Mouse (Mus musculus) liver, embryonic 14.5 days (tissue): ENCODE data around the gene Ankrd11. TPM values are rescaled to one million over a fixed set of nuclear protein-coding genes. Genes with fewer than 3 reads are reported as not detected.
"Not testable (repeated sequence)": the region's sequence is repeated elsewhere in the genome, so short reads cannot be mapped to it uniquely, and the experiment has no call there.

ENCODE experiments used
- ATAC-seq: fragments of 200-750 bp; cut with Nextera tagmentation; 2 replicates; pipeline ENCODE4 v1.8.0; 2017; ENCODE audit warnings: moderate number of reproducible peaks, mild to moderate bottlenecking, moderate library complexity; ENCODE audit not compliant: insufficient read depth
- DNase-seq, 3 experiments: peaks; one replicate each; pipeline ENCODE4 v3.0.0-alpha.2; 2012 to 2013; ENCODE audit warnings: low read depth in 3 of 3, low spot score in 3 of 3
- H3K27ac ChIP-seq: fragments of 300-500 bp; sonication (generic); 2 replicates; pipeline ENCODE4 v1.5.1; 2014; ENCODE audit warnings: moderate library complexity, mild to moderate bottlenecking, control low read depth, inconsistent platforms
- H3K27me3 ChIP-seq: fragments of 300-500 bp; sonication (generic); 2 replicates; pipeline ENCODE4 v1.6.1; 2014; ENCODE audit warnings: mild to moderate bottlenecking, low read length, moderate library complexity; ENCODE audit not compliant: control insufficient read depth, insufficient read depth
- H3K36me3 ChIP-seq: fragments of 300-500 bp; sonication (generic); replicated peaks from 2 replicates; pipeline ENCODE4 v1.6.1; 2014; ENCODE audit warnings: low read depth; ENCODE audit not compliant: control insufficient read depth, insufficient read depth
- H3K4me1 ChIP-seq, 2 experiments: fragments of 200-500 bp in 1 of 2; fragments of 300-500 bp in 1 of 2; sonication (generic) in 1 of 2; replicated peaks; 2 replicates each; pipeline ENCODE4 v1.6.1; 2012 to 2014; ENCODE audit warnings: antibody characterized with exemption in 1 of 2, inconsistent platforms in 1 of 2, low read length in 1 of 2; ENCODE audit not compliant: control insufficient read depth in 2 of 2, insufficient read depth in 2 of 2
- H3K4me2 ChIP-seq: fragments of 300-500 bp; sonication (generic); 2 replicates; pipeline ENCODE4 v1.6.1; 2014; ENCODE audit warnings: low read depth, mild to moderate bottlenecking, control low read depth, moderate library complexity
- H3K4me3 ChIP-seq, 2 experiments: fragments of 200-500 bp in 1 of 2; fragments of 300-500 bp in 1 of 2; sonication (generic) in 1 of 2; 2 replicates each; pipeline ENCODE4 v1.5.1; 2012 to 2014; ENCODE audit warnings: low read depth in 2 of 2, low read length in 2 of 2, mild to moderate bottlenecking in 2 of 2, control low read depth in 1 of 2, inconsistent platforms in 1 of 2, moderate library complexity in 1 of 2; ENCODE audit not compliant: insufficient read depth in 1 of 2
- H3K9ac ChIP-seq: fragments of 300-500 bp; sonication (generic); replicated peaks from 2 replicates; pipeline ENCODE4 v1.6.1; 2014; ENCODE audit warnings: mild to moderate bottlenecking, control low read depth, moderate library complexity
- H3K9me3 ChIP-seq: fragments of 300-500 bp; sonication (generic); 2 replicates; pipeline ENCODE4 v1.6.1; 2016; ENCODE audit warnings: low read length, mixed read lengths; ENCODE audit not compliant: control insufficient read depth
- CTCF ChIP-seq: IDR thresholded peaks from 2 replicates; pipeline ENCODE4 v1.5.1; 2016; ENCODE audit warnings: antibody characterized with exemption, low read depth, control low read depth
- EP300 ChIP-seq: IDR thresholded peaks from 2 replicates; pipeline ENCODE4 v1.6.1; 2016; ENCODE audit warnings: antibody characterized with exemption, low read depth
- WGBS: fragments of 180-500 bp; shearing (Covaris S2); extraction: QIAGEN DNeasy Blood & Tissue Kit; methylation state at CpG from one replicate; pipeline ENCODE4 v1.1.7; 2014; ENCODE audit not compliant: insufficient replicate concordance; 5-methylcytosine and 5-hydroxymethylcytosine counted together
- polyA plus RNA-seq, 2 experiments: library from polyadenylated mRNA; depleted of rRNA in 1 of 2; stranded (reverse) in 1 of 2; unstranded in 1 of 2; fragments of >200 nt; fragmentation: Nextera tagmentation in 1 of 2; extraction: Ambion mirVana in 1 of 2; gene quantifications; 2 replicates each; pipeline versions ENCODE4 v1.2.1 to v1.2.3; 2012 to 2014

Gene Ankrd11
- polyA plus RNA-seq, 2 experiments: 10.8 to 12.4 TPM

- Histone ChIP-seq H3K27me3 (no peaks in the 10 kb centered on the region), H3K36me3 (no peaks in the 10 kb centered on the region; the same call in 1 of the 2 replicates), H3K9me3 (no peaks in the 10 kb centered on the region), H3K4me2 (peak overlapping the region; percentile 28), H3K4me3 (no peak overlapping the region), H3K9ac (no peak overlapping the region; the same call in 1 of the 2 replicates), H3K4me1 (peaks cover 48 to 58% of the 10 kb centered on the region in 2 experiments), H3K27ac (no peak overlapping the region; the same call in 1 of the 2 replicates)
- ATAC-seq: no peak
- no peak for DNase-seq
- WGBS: 24% methylated on average over 6 of the region's 6 CpGs
- TF ChIP-seq EP300 (no peak), CTCF (no peak)
Measured at GRCm38 (mm10) chr8:123034171-123034570, 7.9 kb downstream of the Ankrd11 start.

- no peaks in the 10 kb centered on the region; the same call in 1 of the 2 replicates for H3K36me3 ChIP-seq
- TF ChIP-seq EP300: no peak
- TF ChIP-seq CTCF: no peak
- no peaks in the 10 kb centered on the region for H3K9me3 ChIP-seq
- H3K9ac ChIP-seq: no peak overlapping the region
- ATAC-seq (no peak), DNase-seq (no peak)
- peak overlapping the region; percentile 15; the same call in 1 of the 2 replicates for H3K4me2 ChIP-seq
- peak overlapping the region; percentile 20; the same call in 1 of the 2 replicates for H3K27ac ChIP-seq
- H3K4me3 ChIP-seq: no peak overlapping the region
- H3K27me3 ChIP-seq: no peaks in the 10 kb centered on the region
- H3K4me1 ChIP-seq: peaks cover 42 to 54% of the 10 kb centered on the region in 2 experiments
Measured at GRCm38 (mm10) chr8:123033431-123033830, 8.6 kb downstream of the Ankrd11 start.

- no peak overlapping the region for H3K4me2 ChIP-seq
- H3K27ac ChIP-seq: no peak overlapping the region
- no peaks in the 10 kb centered on the region for H3K9me3 ChIP-seq
- ATAC-seq (no peak), DNase-seq (no peak)
- no peaks in the 10 kb centered on the region for H3K27me3 ChIP-seq
- H3K4me1 ChIP-seq: peaks cover 43 to 52% of the 10 kb centered on the region in 2 experiments
- H3K9ac ChIP-seq: no peak overlapping the region
- H3K36me3 ChIP-seq: no peaks in the 10 kb centered on the region; the same call in 1 of the 2 replicates
- TF ChIP-seq EP300 (no peak), CTCF (no peak)
- H3K4me3 ChIP-seq: no peak overlapping the region
Measured at GRCm38 (mm10) chr8:123032730-123033129, 9.3 kb downstream of the Ankrd11 start.

- 53% methylated on average over 7 of the region's 7 CpGs for WGBS
- no peak overlapping the region for H3K4me2 ChIP-seq
- no peak for ATAC-seq
- H3K36me3 ChIP-seq: no peaks in the 10 kb centered on the region; the same call in 1 of the 2 replicates
- TF ChIP-seq CTCF: no peak
- no peak for TF ChIP-seq EP300
- H3K4me3 ChIP-seq: no peak overlapping the region
- no peaks in the 10 kb centered on the region for H3K9me3 ChIP-seq
- peaks cover 30 to 40% of the 10 kb centered on the region in 2 experiments for H3K4me1 ChIP-seq
- H3K27ac ChIP-seq: no peak overlapping the region
- no peak overlapping the region for H3K9ac ChIP-seq
- no peak for DNase-seq
- H3K27me3 ChIP-seq: no peaks in the 10 kb centered on the region
Measured at GRCm38 (mm10) chr8:123031321-123031978, 10.6 kb downstream of the Ankrd11 start.

GRCm38 (mm10) chr8:123030091-123030490 is 12.0 kb downstream of the Ankrd11 start:
- H3K27me3 ChIP-seq, H3K9ac ChIP-seq, ATAC-seq, H3K9me3 ChIP-seq, DNase-seq, H3K4me2 ChIP-seq, H3K27ac ChIP-seq, H3K4me3 ChIP-seq, H3K36me3 ChIP-seq: not testable (repeated sequence)
- WGBS: 54% methylated on average over 5 of the region's 5 CpGs
- H3K4me1 ChIP-seq: peaks cover 17 to 34% of the 10 kb centered on the region in 2 experiments
